Mouse (Mus musculus) CH12.LX (cell line): ENCODE results near the gene Mprip. TPM values are rescaled to one million over a fixed set of nuclear protein-coding genes. Genes with fewer than 3 reads are reported as not detected.

ENCODE experiments used
- DNase-seq: peaks from one replicate; pipeline ENCODE4 v3.0.0-alpha.2; 2013; ENCODE audit errors: extremely low read depth
- H3K27ac ChIP-seq: 2 replicates; pipeline ENCODE4 v1.5.1; 2012; ENCODE audit warnings: low read depth, mild to moderate bottlenecking, control low read depth, moderate library complexity; ENCODE audit not compliant: insufficient read depth
- H3K27me3 ChIP-seq: replicated peaks from 2 replicates; pipeline ENCODE3; 2012; ENCODE audit warnings: inconsistent platforms
- H3K36me3 ChIP-seq, 2 experiments: replicated peaks in 1 of 2; 2 replicates each; pipeline versions ENCODE3 to v1.6.1; 2012; ENCODE audit warnings: inconsistent platforms in 1 of 2, low read length in 1 of 2, mild to moderate bottlenecking in 1 of 2, mixed read lengths in 1 of 2, moderate library complexity in 1 of 2; ENCODE audit not compliant: control insufficient read depth in 1 of 2, insufficient read depth in 1 of 2
- H3K4me1 ChIP-seq, 2 experiments: 2 replicates each; pipeline ENCODE4 v1.6.1; 2012; ENCODE audit warnings: inconsistent platforms in 1 of 2, moderate library complexity in 1 of 2; ENCODE audit not compliant: insufficient read depth in 2 of 2, control insufficient read depth in 1 of 2
- H3K4me2 ChIP-seq: 2 replicates; pipeline ENCODE4 v1.6.1; 2012; ENCODE audit warnings: low read depth, mild to moderate bottlenecking, control low read depth; ENCODE audit not compliant: poor library complexity, insufficient read depth, severe bottlenecking
- H3K4me3 ChIP-seq, 3 experiments: fragments of 150-350 bp in 1 of 3; sonication (generic) in 1 of 3; replicated peaks in 1 of 3; 2 replicates each; pipeline versions ENCODE3 to v1.5.1; 2011 to 2012; ENCODE audit warnings: low read depth in 2 of 3, low read length in 2 of 3, mild to moderate bottlenecking in 2 of 3, moderate library complexity in 2 of 3, control low read depth in 1 of 3, improper control_type of control experiment in 1 of 3, inconsistent platforms in 1 of 3, mixed read lengths in 1 of 3; ENCODE audit not compliant: poor library complexity in 1 of 3
- H3K79me2 ChIP-seq: replicated peaks from 2 replicates; pipeline ENCODE4 v1.6.1; 2012; ENCODE audit warnings: mild to moderate bottlenecking, moderate library complexity; ENCODE audit not compliant: control insufficient read depth, poor library complexity, insufficient read depth, severe bottlenecking; ENCODE audit errors: extremely low read depth
- H3K9ac ChIP-seq: 2 replicates; pipeline ENCODE4 v1.6.1; 2012; ENCODE audit warnings: low read depth, mild to moderate bottlenecking, control low read depth, moderate library complexity; ENCODE audit not compliant: insufficient read depth
- H3K9me3 ChIP-seq: replicated peaks from 2 replicates; pipeline ENCODE3; 2012; ENCODE audit warnings: low read length, inconsistent platforms, mixed read lengths
- CHD1 ChIP-seq: IDR thresholded peaks from 2 replicates; pipeline ENCODE4 v1.6.1; 2012; ENCODE audit warnings: low read depth, low read length, improper control_type of control experiment, inconsistent platforms
- CHD2 ChIP-seq: IDR thresholded peaks from 2 replicates; pipeline ENCODE4 v1.6.1; 2011; ENCODE audit warnings: low read length, improper control_type of control experiment
- CTCF ChIP-seq, 2 experiments: IDR thresholded peaks in 1 of 2; conservative IDR thresholded peaks in 1 of 2; 2 replicates each; pipeline ENCODE4 v1.5.1; 2011 to 2012; ENCODE audit warnings: low read depth in 2 of 2, low read length in 2 of 2, improper control_type of control experiment in 1 of 2, inconsistent platforms in 1 of 2, mild to moderate bottlenecking in 1 of 2, moderate library complexity in 1 of 2
- E2F4 ChIP-seq: IDR thresholded peaks from 2 replicates; pipeline ENCODE4 v1.6.1; 2011; ENCODE audit warnings: low read depth, low read length, improper control_type of control experiment; ENCODE audit not compliant: insufficient replicate concordance
- EP300 ChIP-seq: IDR thresholded peaks from 2 replicates; pipeline ENCODE4 v1.6.1; 2011; ENCODE audit warnings: low read length, improper control_type of control experiment
- ETS1 ChIP-seq: conservative IDR thresholded peaks from 2 replicates; pipeline ENCODE4 v1.6.1; 2012; ENCODE audit warnings: low read depth, mild to moderate bottlenecking, inconsistent platforms, low read length, improper control_type of control experiment, moderate library complexity
- GABPA ChIP-seq: IDR thresholded peaks from 2 replicates; pipeline ENCODE4 v1.6.1; 2012; ENCODE audit warnings: low read depth, low read length, improper control_type of control experiment, inconsistent platforms; ENCODE audit not compliant: insufficient replicate concordance
- HCFC1 ChIP-seq: IDR thresholded peaks from 2 replicates; pipeline ENCODE4 v1.6.1; 2012; ENCODE audit warnings: low read depth, mild to moderate bottlenecking, inconsistent platforms, low read length, improper control_type of control experiment
- IRF4 ChIP-seq: IDR thresholded peaks from 2 replicates; pipeline ENCODE4 v1.6.1; 2014; ENCODE audit warnings: low read depth, mild to moderate bottlenecking, inconsistent platforms, low read length, improper control_type of control experiment
- JUN ChIP-seq: IDR thresholded peaks from 2 replicates; pipeline ENCODE4 v1.6.1; 2011; ENCODE audit warnings: low read depth, mild to moderate bottlenecking, low read length, improper control_type of control experiment, moderate library complexity; ENCODE audit not compliant: insufficient read depth
- KAT2A ChIP-seq: IDR thresholded peaks from 2 replicates; pipeline ENCODE4 v1.6.1; 2012; ENCODE audit warnings: low read length, improper control_type of control experiment, inconsistent platforms; ENCODE audit not compliant: insufficient replicate concordance
- MAX ChIP-seq: IDR thresholded peaks from 2 replicates; pipeline ENCODE4 v1.6.1; 2011; ENCODE audit warnings: low read length, improper control_type of control experiment
- MAZ ChIP-seq: IDR thresholded peaks from 2 replicates; pipeline ENCODE4 v1.6.1; 2012; ENCODE audit warnings: low read depth, mild to moderate bottlenecking, inconsistent platforms, low read length, improper control_type of control experiment, moderate library complexity
- MXI1 ChIP-seq: IDR thresholded peaks from 2 replicates; pipeline ENCODE4 v1.6.1; 2011; ENCODE audit warnings: mild to moderate bottlenecking, low read depth, low read length, improper control_type of control experiment
- MYC ChIP-seq: IDR thresholded peaks from 2 replicates; pipeline ENCODE4 v1.6.1; 2011; ENCODE audit warnings: low read depth, mild to moderate bottlenecking, improper control_type of control experiment, low read length
- NELFE ChIP-seq: IDR thresholded peaks from 2 replicates; pipeline ENCODE4 v1.6.1; 2011; ENCODE audit warnings: low read depth, low read length, improper control_type of control experiment
- PAX5 ChIP-seq: IDR thresholded peaks from 2 replicates; pipeline ENCODE4 v1.6.1; 2012; ENCODE audit warnings: low read length, inconsistent platforms, mixed read lengths
- POLR2A ChIP-seq: IDR thresholded peaks from 2 replicates; pipeline ENCODE4 v1.6.1; 2011; ENCODE audit warnings: low read depth, mild to moderate bottlenecking, improper control_type of control experiment, low read length
- POLR2AphosphoS2 ChIP-seq: IDR thresholded peaks from 2 replicates; pipeline ENCODE4 v1.6.1; 2011; ENCODE audit warnings: low read depth, low read length, improper control_type of control experiment
- RAD21 ChIP-seq: IDR thresholded peaks from 2 replicates; pipeline ENCODE4 v1.6.1; 2011; ENCODE audit warnings: low read depth, mild to moderate bottlenecking, low read length, improper control_type of control experiment, moderate library complexity
- RCOR1 ChIP-seq: conservative IDR thresholded peaks from 2 replicates; pipeline ENCODE4 v1.6.1; 2012; ENCODE audit warnings: low read depth, mild to moderate bottlenecking, inconsistent platforms, low read length, improper control_type of control experiment
- SIN3A ChIP-seq: IDR thresholded peaks from 2 replicates; pipeline ENCODE4 v1.6.1; 2012; ENCODE audit warnings: low read length, improper control_type of control experiment, inconsistent platforms
- SMC3 ChIP-seq: IDR thresholded peaks from 2 replicates; pipeline ENCODE4 v1.6.1; 2011; ENCODE audit warnings: low read depth, low read length, improper control_type of control experiment
- TBP ChIP-seq: conservative IDR thresholded peaks from 2 replicates; pipeline ENCODE4 v1.6.1; 2011; ENCODE audit warnings: low read depth, low read length, improper control_type of control experiment
- ZC3H11A ChIP-seq: IDR thresholded peaks from 2 replicates; pipeline ENCODE4 v1.6.1; 2012; ENCODE audit warnings: low read depth, mild to moderate bottlenecking, inconsistent platforms, low read length, improper control_type of control experiment
- ZKSCAN1 ChIP-seq: IDR thresholded peaks from 2 replicates; pipeline ENCODE4 v1.6.1; 2012; ENCODE audit warnings: low read depth, inconsistent platforms, low read length, improper control_type of control experiment, borderline replicate concordance
- ZMIZ1 ChIP-seq: IDR thresholded peaks from 2 replicates; pipeline ENCODE4 v1.6.1; 2012; ENCODE audit warnings: low read depth, mild to moderate bottlenecking, inconsistent platforms, low read length, improper control_type of control experiment
- ZNF384 ChIP-seq: IDR thresholded peaks from 2 replicates; pipeline ENCODE4 v1.6.1; 2012; ENCODE audit warnings: low read depth, low read length, improper control_type of control experiment, inconsistent platforms
- dilution Hi-C: fragments of 300-500 bp; cut with MboI; formaldehyde crosslinking; loops from 2 replicates; pipeline ENCODE4 v1.14.3; 2020; ENCODE audit warnings: low sequenced_read_pairs; ENCODE audit not compliant: extremely low pct_unique_long_range_greater_than_20kb, extremely low pct_ligation_motif_present
- in situ Hi-C: fragments of 300-500 bp; cut with MboI; formaldehyde crosslinking; loops from 3 replicates; pipeline ENCODE4 v1.14.3; 2019; ENCODE audit warnings: low sequenced_read_pairs, low pct_ligation_motif_present, low pct_unique_long_range_greater_than_20kb, mixed read lengths
- polyA plus RNA-seq: library from polyadenylated mRNA; unstranded; fragments of >175 nt; gene quantifications from 2 replicates; pipeline ENCODE4 v1.2.1, GENCODE M21; 2012; ENCODE audit warnings: low read depth; ENCODE audit not compliant: insufficient read length
- total RNA-seq, 2 experiments: library from RNA; depleted of rRNA; stranded (reverse); fragments of 300-350 nt in 1 of 2; fragments of >200 nt in 1 of 2; gene quantifications; 2 replicates each; pipeline ENCODE4 v1.2.3; 2012 to 2014

The Mprip gene
- total and polyA plus RNA-seq, 3 experiments = 50.6 to 59.5 (median 56.4) TPM

- H3K79me2 ChIP-seq = no peaks in the 10 kb centered on the region
- H3K27me3 ChIP-seq = no peaks in the 10 kb centered on the region
- H3K4me1 ChIP-seq = peaks cover 0 to 9% of the 10 kb centered on the region in 2 experiments; a peak in 3 of 4 replicates
- no peaks in the 10 kb centered on the region for H3K9me3 ChIP-seq
- peaks cover 0 to 34% of the 10 kb centered on the region in 2 experiments for H3K36me3 ChIP-seq
- H3K4me3 ChIP-seq = no peak overlapping the region
- in situ Hi-C loops (loop anchor here (5.0 kb wide), 1 partner anchor 38 kb away; no protein-coding TSS in a partner anchor), dilution Hi-C loops (no loop called here)
- DNase-seq = no peak
- H3K4me2 ChIP-seq = no peak overlapping the region
- H3K9ac ChIP-seq = no peak overlapping the region
- TF ChIP-seq POLR2AphosphoS2 = no peak
- no peak for TF ChIP-seq POLR2A
- no peak for TF ChIP-seq SMC3
- no peak for TF ChIP-seq EP300
- TF ChIP-seq ZNF384 = no peak
- TF ChIP-seq MAX = no peak
- no peak for TF ChIP-seq PAX5
- no peak for TF ChIP-seq ZMIZ1
- TF ChIP-seq ETS1 = no peak
- no peak for TF ChIP-seq E2F4
- no peak for TF ChIP-seq MYC
- no peak for TF ChIP-seq SIN3A
- no peak for TF ChIP-seq ZC3H11A
- no peak for TF ChIP-seq NELFE
- TF ChIP-seq CHD2 = no peak
- TF ChIP-seq RCOR1 = no peak
- no peak overlapping the region for H3K27ac ChIP-seq
Observed at GRCm38 (mm10) chr11:59680111-59680510, 19.0 kb downstream of the Mprip start.

DNA sequence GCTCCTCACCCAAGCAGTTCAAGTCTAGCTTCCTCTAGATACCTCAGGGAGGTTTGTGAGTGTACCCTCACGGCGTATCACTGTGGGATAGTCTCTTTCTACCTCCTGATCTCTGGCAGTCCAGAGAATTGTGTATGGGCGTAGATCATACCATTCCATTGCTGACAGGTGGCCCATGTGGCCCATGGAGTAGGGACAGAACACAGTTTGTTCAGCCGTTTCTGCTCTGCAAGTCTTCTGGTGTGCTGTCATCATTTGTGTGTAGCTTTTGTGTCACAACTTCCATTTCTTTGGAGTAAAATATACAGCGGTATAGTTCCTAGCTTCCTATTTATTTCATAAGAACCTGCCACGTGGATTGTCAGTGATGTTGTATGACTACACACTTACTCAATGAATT, 23.9 kb downstream of the Mprip start:
- no peaks in the 10 kb centered on the region for H3K27me3 ChIP-seq
- no peak for DNase-seq
- no peak overlapping the region for H3K27ac ChIP-seq
- H3K4me3 ChIP-seq = no peak overlapping the region
- dilution Hi-C loops (no loop called here), in situ Hi-C loops (loop anchor here (5.0 kb wide), 1 partner anchor 43 kb away; no protein-coding TSS in a partner anchor)
- no peak overlapping the region for H3K9ac ChIP-seq
- no peaks in the 10 kb centered on the region for H3K9me3 ChIP-seq
- no peak overlapping the region for H3K4me2 ChIP-seq
- H3K4me1 ChIP-seq = no peaks in the 10 kb centered on the region
- H3K36me3 ChIP-seq = peaks cover 0 to 21% of the 10 kb centered on the region in 2 experiments
- no peak for TF ChIP-seq HCFC1
- no peak for TF ChIP-seq MAX
- no peak for TF ChIP-seq MAZ
- TF ChIP-seq IRF4 = no peak
- no peak for TF ChIP-seq EP300
- TF ChIP-seq TBP = no peak
- TF ChIP-seq RAD21 = no peak
- TF ChIP-seq JUN = no peak
- no peak for TF ChIP-seq POLR2A
- TF ChIP-seq KAT2A = no peak
- TF ChIP-seq CHD1 = no peak
- TF ChIP-seq MXI1 = no peak
- no peak for TF ChIP-seq CTCF (conservative IDR thresholded peaks at IDR 0.05 in 1 of 2, IDR thresholded peaks at IDR 0.05 in 1 of 2; ENCODE audit: low read depth in 2 of 2, low read length in 2 of 2)
- no peak for TF ChIP-seq NELFE
- TF ChIP-seq ZKSCAN1 = no peak
- no peak for TF ChIP-seq GABPA
- TF ChIP-seq, all 38 proteins: peak for 0
- H3K79me2 ChIP-seq = no peaks in the 10 kb centered on the region
